Mouse (Mus musculus): ENCODE measurements at regions not wholly inside any gene's neighbourhood (a gene's known extent, or its start where the extent isn't known, plus 50 kb on each side); places are given as distances from the start of the nearest gene placed in this dataset.
A peak's percentile ranks its signal among the peaks of the same experiment; 100 is the strongest.

DNA sequence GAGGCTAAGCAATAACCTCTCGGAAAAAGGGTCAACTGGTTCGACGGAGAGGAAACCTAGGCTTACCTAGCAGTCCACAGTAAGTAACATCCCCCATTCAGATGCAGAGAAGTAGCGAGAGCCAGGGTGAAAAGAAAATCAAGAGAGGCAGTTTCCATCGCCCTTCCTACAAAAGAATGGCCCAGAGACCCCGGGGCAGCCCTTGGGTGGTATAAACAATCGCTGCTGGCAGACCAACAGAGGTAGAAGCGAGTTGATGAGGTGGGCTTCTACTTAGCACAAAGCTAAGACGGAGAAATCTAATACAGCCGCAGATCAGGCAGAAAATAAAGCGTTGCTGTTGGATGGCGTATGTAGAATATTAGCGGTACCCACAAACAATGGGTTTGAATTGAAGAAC, 57.8 kb upstream of the Arl15 start:
- Histone ChIP-seq H3K4me2 (replicated peaks) (no peak overlapping the region), H3K27ac (no peak overlapping the region), H3K4me1 (peaks cover 19% of the 10 kb centered on the region), H3K9ac (no peak overlapping the region), H3K9me3 (no peaks in the 10 kb centered on the region), H3K4me3 (no peak overlapping the region), H3K36me3 (no peaks in the 10 kb centered on the region), H3K27me3 (replicated peaks) (no peaks in the 10 kb centered on the region)
- no peak for ATAC-seq (ENCODE audit: low FRiP score, low read depth)
- 77% methylated on average over 13 of the region's 13 CpGs for WGBS

DNA sequence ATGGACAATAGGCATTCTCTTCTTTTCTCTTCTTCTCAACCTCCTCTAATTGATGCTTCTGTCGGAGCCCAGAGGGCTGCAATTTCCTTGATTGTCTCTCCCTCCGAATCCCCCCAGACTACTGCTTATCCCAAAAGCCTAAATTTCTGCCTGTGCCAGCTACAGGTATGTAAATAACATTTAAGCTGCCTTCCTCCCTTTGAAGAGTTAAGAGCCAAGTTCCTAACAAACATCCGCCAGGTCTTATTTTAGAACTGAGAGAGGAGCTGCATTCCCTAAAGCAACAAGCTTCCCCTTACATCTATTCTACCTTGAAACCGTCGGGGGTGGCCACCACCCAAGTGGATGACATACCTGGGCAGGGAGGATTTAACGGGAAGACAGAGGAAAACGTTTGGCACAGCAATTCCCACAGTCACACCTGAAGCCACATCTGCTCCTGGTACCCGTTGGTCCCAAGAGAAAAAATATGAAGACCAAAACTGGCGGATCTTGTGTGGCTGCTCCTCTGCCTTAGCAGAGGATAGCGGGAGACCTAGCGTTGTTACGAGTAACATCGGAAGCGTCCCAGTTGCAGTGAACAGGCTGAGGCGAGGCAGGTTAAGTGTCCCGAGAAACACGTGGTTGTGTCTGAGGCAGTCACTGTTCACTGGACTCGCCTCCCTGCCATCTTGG, 58.6 kb upstream of the Arl15 start:
- no peak for ATAC-seq (ENCODE audit: low FRiP score, low read depth)
- Histone ChIP-seq H3K9ac (no peak overlapping the region), H3K4me1 (peaks cover 23% of the 10 kb centered on the region), H3K27ac (no peak overlapping the region), H3K4me3 (no peak overlapping the region), H3K36me3 (no peaks in the 10 kb centered on the region), H3K9me3 (no peaks in the 10 kb centered on the region), H3K4me2 (replicated peaks) (no peak overlapping the region), H3K27me3 (replicated peaks) (no peaks in the 10 kb centered on the region)
- WGBS, result 57% methylated on average over 18 of the region's 18 CpGs

DNA sequence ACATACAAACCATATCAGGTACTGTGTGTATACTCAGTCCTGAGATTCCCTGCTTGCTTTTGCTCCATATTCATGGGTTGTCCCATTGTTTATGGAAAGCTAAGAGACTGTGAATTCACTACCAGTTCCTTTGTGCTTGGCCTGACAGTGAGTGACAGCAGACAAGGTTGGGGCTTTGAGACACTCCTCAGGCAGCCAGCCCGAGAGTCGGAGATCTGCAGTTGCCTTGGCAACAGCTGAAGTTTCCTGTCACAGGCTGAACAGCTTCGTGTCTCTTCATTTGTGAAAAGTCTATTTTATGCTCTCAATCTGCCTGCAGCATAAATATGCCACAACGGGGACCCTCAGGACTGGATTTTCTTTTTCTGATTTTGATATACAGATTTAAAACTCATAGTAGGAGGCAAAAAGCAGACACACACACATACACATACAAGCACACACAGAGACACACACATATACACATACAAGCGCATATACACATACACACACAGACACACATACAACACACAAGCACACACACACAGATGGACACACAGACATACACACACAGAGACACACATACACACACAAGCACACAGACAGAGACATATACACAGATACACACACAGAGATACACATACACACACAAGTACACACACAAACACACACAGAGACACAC, 60.0 kb upstream of the Arl15 start:
- Histone ChIP-seq H3K9me3 (no peaks in the 10 kb centered on the region), H3K4me2 (replicated peaks) (peak overlapping the region; percentile 20), H3K27ac (no peak overlapping the region), H3K4me3 (no peak overlapping the region), H3K9ac (no peak overlapping the region), H3K27me3 (replicated peaks) (no peaks in the 10 kb centered on the region), H3K36me3 (no peaks in the 10 kb centered on the region), H3K4me1 (peaks cover 25% of the 10 kb centered on the region)
- WGBS, result 19% methylated on average over 5 of the region's 5 CpGs
- ATAC-seq (ENCODE audit: low FRiP score, low read depth), result peak; percentile 88

DNA sequence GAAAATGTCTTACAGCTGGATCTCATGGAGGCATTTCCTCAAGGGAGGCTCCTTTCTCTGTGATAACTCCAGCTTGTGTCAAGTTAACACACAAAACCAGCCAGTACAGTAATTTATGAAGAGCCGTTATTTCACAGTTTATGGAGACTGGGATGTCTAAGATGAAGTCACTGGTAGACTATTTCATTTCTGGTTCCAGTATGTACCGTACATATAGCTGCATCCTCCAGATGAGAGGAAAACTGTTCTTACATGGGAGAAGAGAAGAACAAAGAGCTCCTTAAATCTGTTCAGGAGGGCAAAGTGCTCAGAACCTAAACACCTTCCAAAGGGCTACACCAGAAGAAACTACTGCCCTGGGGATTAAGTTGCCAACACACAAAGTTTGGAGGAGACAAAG, 60.6 kb upstream of the Arl15 start:
- no peak for ATAC-seq (ENCODE audit: low FRiP score, low read depth)
- Histone ChIP-seq H3K27me3 (replicated peaks) (no peaks in the 10 kb centered on the region), H3K9ac (no peak overlapping the region), H3K36me3 (no peaks in the 10 kb centered on the region), H3K9me3 (no peaks in the 10 kb centered on the region), H3K4me3 (no peak overlapping the region), H3K4me1 (peaks cover 25% of the 10 kb centered on the region), H3K27ac (no peak overlapping the region), H3K4me2 (replicated peaks) (peak overlapping the region; percentile 20)
- WGBS, result 66% methylated on average over 2 of the region's 2 CpGs

DNA sequence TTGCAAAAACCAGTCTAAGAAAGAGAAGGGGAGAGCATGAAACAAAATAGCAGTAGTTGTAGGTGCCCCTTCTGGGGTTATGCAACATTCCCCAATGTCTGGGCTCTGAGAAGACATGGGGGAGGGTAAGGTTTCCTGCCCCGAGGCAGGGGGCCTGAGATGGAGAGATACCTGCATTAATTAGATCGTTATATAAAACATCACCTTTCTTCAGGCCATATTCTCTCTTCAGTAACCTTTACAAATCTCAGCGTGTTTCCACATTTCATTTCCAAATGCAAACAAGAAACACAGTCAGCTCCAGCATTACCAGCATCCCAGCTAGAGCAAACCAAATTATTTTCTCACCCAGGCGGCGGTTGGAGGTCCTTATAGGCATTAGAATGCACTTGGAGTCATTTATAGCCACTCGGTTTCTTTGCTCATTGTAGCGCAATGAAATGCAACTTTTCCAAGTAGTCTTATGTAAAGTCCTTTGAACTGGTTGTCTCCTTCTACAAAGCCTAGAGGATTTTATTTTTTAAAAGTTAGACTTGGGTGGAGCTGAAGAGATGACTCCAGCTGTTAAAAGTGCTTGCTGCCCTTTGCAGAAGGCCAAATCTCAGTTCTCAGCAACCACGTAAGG, 63.4 kb upstream of the Arl15 start:
- Histone ChIP-seq H3K4me1 (peaks cover 25% of the 10 kb centered on the region), H3K9ac (no peak overlapping the region), H3K27ac (no peak overlapping the region), H3K4me2 (replicated peaks) (no peak overlapping the region), H3K9me3 (no peaks in the 10 kb centered on the region), H3K36me3 (no peaks in the 10 kb centered on the region), H3K27me3 (replicated peaks) (no peaks in the 10 kb centered on the region), H3K4me3 (no peak overlapping the region)
- ATAC-seq (ENCODE audit: low FRiP score, low read depth), result no peak
- WGBS, result 28% methylated on average over 8 of the region's 8 CpGs

DNA sequence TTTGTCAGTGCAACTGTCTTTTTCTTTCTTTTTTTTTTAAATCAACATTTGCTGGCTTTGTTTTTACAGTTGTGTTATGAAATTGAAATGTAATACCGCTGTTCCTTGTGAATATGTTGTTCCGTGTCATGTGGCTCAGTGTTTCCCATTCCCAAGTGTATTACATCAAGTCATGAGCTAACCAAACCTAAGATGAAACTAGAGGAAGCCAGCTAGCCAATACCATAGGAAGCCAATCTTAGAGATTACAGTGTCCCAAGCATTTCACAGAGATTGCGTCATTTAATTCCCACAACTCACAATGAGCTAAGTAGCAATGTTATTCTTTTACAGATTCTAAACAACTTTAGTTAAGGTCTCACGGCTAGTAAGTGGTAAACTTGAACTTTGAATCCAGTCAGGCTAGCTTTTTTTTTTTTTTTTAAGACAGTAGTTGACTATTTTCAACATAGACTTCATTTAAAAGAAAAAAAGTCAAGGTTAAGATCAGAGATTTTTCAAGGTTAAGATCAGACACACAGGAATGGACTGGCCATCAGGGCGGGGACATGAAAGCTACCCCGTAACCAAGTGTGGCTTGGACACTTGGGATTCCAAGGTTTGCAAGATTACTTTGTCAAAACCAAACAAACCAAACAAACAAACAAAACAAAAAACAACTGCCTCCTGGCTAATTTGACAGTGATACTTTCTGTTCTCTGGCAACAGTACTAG, 64.1 kb upstream of the Arl15 start:
- no peak for ATAC-seq (ENCODE audit: low FRiP score, low read depth)
- H3K27ac ChIP-seq, result no peak overlapping the region
- WGBS, result 89% methylated on average over 6 of the region's 6 CpGs

DNA sequence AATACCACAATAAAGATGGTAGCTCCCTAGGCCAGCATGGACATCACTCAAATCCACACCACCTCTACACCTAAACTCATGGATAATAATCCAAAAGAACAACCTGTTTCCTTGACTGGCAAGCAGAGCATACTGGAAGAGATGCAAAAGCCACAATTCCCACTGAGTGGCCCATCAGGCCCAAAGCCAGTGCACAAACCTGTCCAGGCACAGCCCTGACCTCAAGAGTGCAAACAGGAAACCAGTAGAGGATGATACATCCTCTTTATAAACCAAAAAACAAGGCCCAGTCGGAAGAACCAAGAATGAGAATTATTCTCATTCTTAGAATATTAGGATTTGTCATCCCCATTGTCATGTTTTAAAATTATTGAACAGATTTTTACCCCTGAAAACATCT, 64.7 kb upstream of the Arl15 start:
- WGBS, result 92% methylated on average over 1 of the region's 1 CpGs
- Histone ChIP-seq H3K4me1 (peaks cover 24% of the 10 kb centered on the region), H3K9ac (no peak overlapping the region), H3K9me3 (no peaks in the 10 kb centered on the region), H3K4me2 (replicated peaks) (no peak overlapping the region), H3K27ac (no peak overlapping the region), H3K4me3 (no peak overlapping the region), H3K36me3 (no peaks in the 10 kb centered on the region), H3K27me3 (replicated peaks) (no peaks in the 10 kb centered on the region)
- ATAC-seq (ENCODE audit: low FRiP score, low read depth), result no peak

More for the DNA sequence above, 64.1 kb upstream of the Arl15 start:
- Histone ChIP-seq H3K4me3 (no peak overlapping the region), H3K27me3 (replicated peaks) (no peaks in the 10 kb centered on the region), H3K4me1 (peaks cover 25% of the 10 kb centered on the region), H3K9ac (no peak overlapping the region), H3K36me3 (no peaks in the 10 kb centered on the region), H3K9me3 (no peaks in the 10 kb centered on the region), H3K4me2 (replicated peaks) (no peak overlapping the region)

DNA sequence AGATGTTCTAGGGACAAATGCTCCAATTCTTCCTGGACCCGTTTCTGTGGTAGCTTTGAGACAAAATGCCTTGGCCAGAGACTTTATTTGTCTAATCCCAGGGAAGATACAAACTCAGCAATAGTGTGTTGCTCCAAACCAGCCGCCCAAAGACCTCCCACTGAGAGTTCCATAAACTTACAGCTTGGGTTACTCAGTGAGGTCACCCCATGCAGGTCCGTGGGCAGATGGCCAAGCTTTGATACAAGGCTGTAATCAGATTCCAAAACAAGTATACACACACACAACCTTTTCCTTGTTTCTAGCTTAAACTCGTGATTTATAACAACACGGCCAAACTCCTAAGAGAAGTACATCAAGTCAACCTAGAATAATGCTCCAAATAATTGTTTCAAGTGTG, 64.6 kb upstream of the Hspb3 start:
- Histone ChIP-seq H3K4me3 (no peak overlapping the region), H3K27ac (no peak overlapping the region), H3K27me3 (replicated peaks) (no peaks in the 10 kb centered on the region), H3K36me3 (no peaks in the 10 kb centered on the region), H3K9ac (no peak overlapping the region), H3K4me2 (replicated peaks) (no peak overlapping the region), H3K9me3 (no peaks in the 10 kb centered on the region), H3K4me1 (peaks cover 11% of the 10 kb centered on the region; the same call in 1 of the 2 replicates)
- WGBS, result 46% methylated on average over 5 of the region's 5 CpGs
- ATAC-seq (ENCODE audit: low FRiP score, low read depth), result no peak

DNA sequence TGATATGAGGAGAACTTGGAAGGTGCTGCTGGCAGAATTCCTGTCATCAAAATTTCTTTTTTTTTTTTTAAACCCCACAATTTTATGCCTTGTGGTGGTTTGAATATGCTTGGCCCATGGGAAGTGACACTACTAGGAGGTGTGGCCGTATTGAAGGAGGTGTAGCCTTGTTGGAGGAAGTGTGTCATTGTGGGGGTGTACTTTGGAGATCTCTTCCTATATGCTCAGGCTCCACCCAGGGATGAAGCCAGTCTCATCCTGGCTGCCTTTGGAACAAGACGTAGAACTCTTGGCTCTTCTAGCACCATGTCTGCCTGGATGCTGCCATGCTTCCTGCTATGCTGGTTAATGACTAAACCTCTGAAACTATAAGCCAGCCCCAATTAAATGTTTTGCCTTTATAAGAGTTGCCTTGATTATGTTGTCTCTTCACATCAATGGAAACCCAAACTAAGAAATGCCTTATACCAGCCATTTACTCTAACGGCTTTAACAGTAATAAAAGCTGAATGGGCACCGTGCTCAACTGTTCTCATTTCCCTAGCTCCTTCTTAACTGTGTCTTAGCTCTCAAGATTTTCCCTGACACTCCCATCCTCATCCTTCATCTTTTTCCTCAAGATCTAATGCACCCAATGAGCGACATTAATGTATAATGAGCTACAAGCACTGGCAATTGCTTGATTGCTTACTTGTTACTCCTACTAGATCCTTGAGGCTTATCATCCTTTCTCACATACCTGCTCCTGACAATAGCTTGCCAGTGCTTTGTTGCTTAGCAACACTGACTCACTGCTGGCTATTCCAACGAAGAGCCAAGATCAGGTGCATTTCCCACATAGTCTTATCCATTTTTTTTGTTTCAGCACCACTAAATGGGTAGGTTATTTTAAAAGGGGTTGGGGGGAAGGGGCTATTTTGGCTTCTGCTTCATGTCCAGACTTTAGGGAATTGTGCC, 61.7 kb upstream of the Hspb3 start:
- no peak overlapping the region for H3K4me3 ChIP-seq
- H3K27ac ChIP-seq, result no peak overlapping the region
- no peaks in the 10 kb centered on the region for H3K9me3 ChIP-seq
- H3K4me2 ChIP-seq (replicated peaks), result no peak overlapping the region
- 68% methylated on average over 6 of the region's 6 CpGs for WGBS
- no peaks in the 10 kb centered on the region for H3K36me3 ChIP-seq
- no peak for ATAC-seq (ENCODE audit: low FRiP score, low read depth)
- H3K4me1 ChIP-seq, result no peaks in the 10 kb centered on the region
- no peak overlapping the region for H3K9ac ChIP-seq
- no peaks in the 10 kb centered on the region for H3K27me3 ChIP-seq (replicated peaks)

DNA sequence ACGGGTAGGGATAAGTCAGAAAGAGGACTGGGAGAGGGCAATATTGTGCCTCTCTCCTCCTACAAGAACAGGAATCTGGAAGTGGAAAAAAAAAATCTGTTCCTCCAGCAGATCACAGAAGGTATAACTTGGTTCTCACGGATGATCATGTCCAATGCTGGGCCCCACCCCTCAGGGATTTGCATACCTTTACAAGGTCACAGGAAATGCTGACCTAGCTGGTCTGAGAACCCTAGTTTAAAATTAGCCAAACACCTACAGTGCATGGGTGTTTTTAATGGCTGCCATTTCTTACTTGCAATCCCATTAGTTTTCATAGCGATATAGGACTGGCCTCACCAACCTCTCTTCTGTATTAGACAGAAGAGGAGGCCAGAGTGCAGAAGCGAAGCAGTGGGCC, 51.8 kb upstream of the Hspb3 start:
- Histone ChIP-seq H3K27me3 (replicated peaks) (no peaks in the 10 kb centered on the region), H3K4me3 (no peak overlapping the region), H3K27ac (no peak overlapping the region), H3K4me1 (no peaks in the 10 kb centered on the region), H3K9ac (no peak overlapping the region), H3K36me3 (no peaks in the 10 kb centered on the region), H3K9me3 (no peaks in the 10 kb centered on the region), H3K4me2 (replicated peaks) (no peak overlapping the region)
- 90% methylated on average over 4 of the region's 4 CpGs for WGBS
- ATAC-seq (ENCODE audit: low FRiP score, low read depth), result no peak

DNA sequence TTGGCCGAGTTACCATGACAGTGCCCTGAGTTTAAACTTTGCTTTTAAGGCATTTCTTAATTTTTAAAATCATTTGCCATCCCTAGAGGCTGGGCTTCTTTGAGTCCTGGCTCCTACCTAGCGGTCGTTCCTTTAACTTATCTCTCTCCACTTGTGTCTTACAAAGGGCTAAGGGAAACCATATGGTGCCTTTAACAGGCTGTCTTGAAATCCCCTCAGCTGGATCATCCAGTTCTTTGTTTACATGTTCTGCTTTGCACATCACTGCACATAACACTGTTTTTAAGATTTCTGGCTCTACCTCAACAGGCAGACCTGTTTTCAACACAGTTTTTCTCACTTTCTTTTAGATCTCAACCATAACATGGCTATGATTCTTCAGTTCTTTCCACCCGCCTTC, 50.4 kb upstream of the Hspb3 start:
- H3K9me3 ChIP-seq, result no peaks in the 10 kb centered on the region
- H3K4me1 ChIP-seq, result no peaks in the 10 kb centered on the region
- no peak overlapping the region for H3K27ac ChIP-seq
- no peak for ATAC-seq (ENCODE audit: low FRiP score, low read depth)
- H3K9ac ChIP-seq, result no peak overlapping the region
- WGBS, result 58% methylated on average over 4 of the region's 4 CpGs
- H3K4me3 ChIP-seq, result no peak overlapping the region
- H3K27me3 ChIP-seq (replicated peaks), result no peaks in the 10 kb centered on the region
- no peak overlapping the region for H3K4me2 ChIP-seq (replicated peaks)
- H3K36me3 ChIP-seq, result no peaks in the 10 kb centered on the region
